Mouse (Mus musculus): Measurements from ENCODE around the gene Tbl1xr1.

The Tbl1xr1 gene

GRCm38 (mm10) chr3:22090431-22091265, 14.2 kb downstream of the Tbl1xr1 start:
- no peak for DNase-seq (ENCODE audit: low spot score)

DNA sequence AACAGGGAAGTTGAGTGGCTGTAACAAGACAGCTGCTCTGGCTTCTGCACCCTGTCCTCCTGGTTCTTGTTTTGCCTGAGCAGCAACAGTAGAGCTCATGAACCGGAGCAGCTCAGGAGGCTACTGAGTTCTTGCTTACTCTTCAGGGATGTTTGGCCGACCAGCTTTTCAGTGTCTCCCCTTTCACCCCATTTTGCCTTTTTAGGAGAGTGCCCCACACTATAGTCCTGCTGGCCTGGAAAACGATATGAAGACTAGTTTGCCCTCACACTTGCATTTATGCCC, 14.8 kb downstream of the Tbl1xr1 start:
- no peak for DNase-seq (ENCODE audit: low spot score)

DNA sequence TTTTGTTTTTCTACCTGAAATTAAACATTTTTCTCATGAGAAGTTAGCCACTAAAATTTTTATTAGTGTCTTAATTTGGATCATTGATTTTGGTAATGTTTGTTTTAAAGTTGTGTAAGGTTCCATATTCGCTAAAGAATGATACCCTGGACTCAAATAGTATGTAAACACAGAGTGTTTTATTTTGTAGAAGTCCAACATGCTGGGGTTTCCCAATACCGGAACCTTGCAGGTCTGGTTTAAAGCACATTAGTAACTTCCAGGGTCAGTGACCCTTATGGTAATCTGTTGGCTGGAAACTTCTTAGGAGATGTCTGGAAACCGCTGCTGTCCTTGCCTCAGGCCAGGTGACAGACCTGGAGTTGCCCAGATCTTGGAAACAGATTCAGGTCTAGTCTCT, 15.2 kb downstream of the Tbl1xr1 start:
- no peak for DNase-seq (ENCODE audit: low spot score)

- no peak for DNase-seq (ENCODE audit: low spot score)
Measured at GRCm38 (mm10) chr3:22092784-22093183, 16.3 kb downstream of the Tbl1xr1 start.

- DNase-seq (ENCODE audit: low spot score) = no peak
Measured at GRCm38 (mm10) chr3:22103986-22104515, 27.6 kb downstream of the Tbl1xr1 start.

DNA sequence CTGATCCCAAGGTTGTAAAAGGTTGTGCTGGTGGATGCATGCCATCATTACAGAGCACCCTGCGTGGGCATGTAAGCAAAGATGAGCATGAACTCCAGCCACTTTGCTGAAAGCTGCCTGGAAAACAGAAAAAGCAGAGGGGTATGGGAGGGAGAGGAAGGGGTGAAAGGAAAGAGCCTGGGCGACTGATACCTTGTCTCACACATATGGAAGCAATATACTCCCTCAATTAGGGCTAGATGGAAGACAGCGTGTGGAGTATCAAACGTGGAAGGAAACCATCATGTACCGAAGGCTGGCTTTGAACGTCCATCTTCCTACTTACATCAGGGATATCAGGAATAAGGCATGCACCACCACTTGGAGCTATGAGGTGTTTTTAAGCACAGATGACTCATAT, 29.0 kb downstream of the Tbl1xr1 start:
- DNase-seq (ENCODE audit: low spot score) = no peak

- DNase-seq (ENCODE audit: low spot score) = no peak
Measured at GRCm38 (mm10) chr3:22108013-22108412, 31.6 kb downstream of the Tbl1xr1 start.

DNA sequence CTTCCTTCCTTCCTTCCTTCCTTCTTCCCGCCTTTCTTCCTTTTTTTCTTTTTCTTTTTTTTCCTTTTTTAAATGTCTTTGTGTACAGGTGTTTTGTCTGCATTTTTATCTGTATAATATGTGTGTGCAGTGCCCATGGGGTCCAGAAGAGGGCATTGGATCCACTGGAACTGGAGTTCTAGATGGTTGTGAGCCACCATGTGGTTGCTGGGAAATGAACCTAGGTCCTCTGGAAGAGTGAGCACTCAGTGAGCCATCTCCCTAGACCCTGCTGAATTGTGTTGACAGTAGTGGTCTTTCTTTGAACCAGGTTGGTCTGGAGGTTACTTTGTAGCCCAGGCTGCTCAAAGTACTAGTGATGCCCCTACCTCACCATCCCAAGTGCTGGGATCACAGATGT, 33.2 kb downstream of the Tbl1xr1 start:
- DNase-seq (ENCODE audit: low spot score) = no peak

DNA sequence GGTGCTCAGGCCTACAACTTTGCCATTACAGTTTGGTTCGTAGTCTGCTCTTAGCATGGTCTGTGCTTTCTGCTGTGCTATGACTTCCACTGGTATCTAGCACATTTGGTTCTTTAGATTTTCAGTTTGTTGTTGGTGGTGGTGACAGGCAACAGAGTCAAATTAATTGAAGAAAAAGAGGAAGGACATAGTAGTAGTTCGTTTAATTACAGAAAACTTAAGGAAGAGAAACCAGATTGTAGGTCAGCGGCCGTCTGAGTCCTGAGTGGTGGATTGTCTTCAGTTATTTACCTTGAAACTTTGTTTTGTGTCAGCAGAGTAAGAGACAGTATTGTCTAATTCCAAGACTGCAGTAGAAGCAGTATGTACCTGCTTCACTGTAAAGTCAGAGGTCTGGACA, 37.3 kb downstream of the Tbl1xr1 start:
- DNase-seq (ENCODE audit: low spot score) = no peak

DNA sequence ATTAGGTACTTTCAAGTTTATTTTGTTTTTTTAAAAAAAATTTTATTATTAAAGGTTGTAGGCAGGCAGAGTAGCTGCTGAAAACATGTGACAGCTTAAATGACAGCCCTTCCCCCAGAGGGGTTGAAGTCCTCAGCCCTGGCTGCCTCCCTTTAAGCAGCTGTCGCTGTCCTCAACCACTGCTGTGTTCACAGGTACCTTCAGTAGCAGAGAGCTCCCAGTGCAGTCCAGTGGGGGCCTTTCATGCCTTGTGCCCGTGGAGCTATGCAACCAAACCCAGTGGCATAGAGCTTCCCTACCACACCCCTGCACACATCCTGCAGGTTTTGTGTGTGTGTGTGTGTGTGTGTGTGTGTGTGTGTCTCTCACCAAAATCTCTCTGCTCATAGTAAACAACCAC, 38.8 kb downstream of the Tbl1xr1 start:
- DNase-seq (ENCODE audit: low spot score) = no peak

GRCm38 (mm10) chr3:22115678-22116077, 39.2 kb downstream of the Tbl1xr1 start:
- DNase-seq (ENCODE audit: low spot score) = no peak

- no peak for DNase-seq (ENCODE audit: low spot score)
Measured at GRCm38 (mm10) chr3:22116188-22116587, 39.7 kb downstream of the Tbl1xr1 start.

DNA sequence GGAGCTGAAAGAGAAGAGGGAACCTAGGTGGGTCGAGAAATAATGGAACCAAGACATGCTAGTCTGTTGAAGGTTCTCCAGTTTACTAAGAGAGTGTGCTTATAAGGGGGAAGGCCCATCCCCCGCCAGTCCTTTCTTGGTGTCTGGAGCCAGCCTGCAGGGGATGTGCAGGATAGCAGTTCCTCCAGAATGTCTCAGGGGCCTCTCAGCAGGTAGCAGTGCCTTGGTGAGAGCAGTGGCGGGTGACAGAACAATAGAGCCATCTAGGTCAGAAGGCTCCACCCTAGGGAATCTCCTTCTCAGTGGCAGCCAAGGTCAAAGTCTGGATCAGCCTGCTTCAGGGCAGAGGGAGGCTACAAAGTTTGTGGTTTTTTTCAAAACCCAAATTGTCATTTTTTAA, 45.3 kb downstream of the Tbl1xr1 start:
- DNase-seq (ENCODE audit: low spot score) = no peak

GRCm38 (mm10) chr3:22123145-22123544, 46.7 kb downstream of the Tbl1xr1 start:
- no peak for DNase-seq (ENCODE audit: low spot score)

DNA sequence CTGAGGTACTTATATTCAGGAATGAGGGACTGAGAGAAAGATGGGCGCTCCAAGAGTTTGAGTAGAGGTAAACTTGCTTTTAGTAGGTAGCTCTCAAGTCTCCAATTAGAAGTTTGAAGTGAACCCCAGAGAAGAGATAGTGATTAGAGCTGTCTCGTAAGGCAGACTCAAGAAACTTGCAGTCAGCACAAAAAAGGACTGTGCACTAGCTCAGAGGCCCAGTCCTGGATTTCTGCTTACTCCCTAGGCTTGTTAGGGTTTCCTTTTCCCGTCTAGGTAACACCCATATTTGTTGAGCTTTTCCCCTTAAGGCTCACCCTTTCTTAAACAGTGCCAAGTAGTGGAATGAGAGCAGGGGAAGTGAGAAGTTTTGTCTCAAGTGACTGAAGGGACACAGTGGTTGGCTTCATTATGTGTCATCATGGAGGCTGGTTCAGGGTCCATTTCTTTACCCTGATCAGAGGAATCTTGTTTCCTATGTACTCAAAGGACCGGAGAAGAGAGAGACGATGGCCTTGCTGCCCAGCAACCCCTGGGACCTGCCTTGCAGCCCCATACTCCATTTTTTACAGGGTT, 49.9 kb downstream of the Tbl1xr1 start:
- DNase-seq (ENCODE audit: low spot score) = no peak

- DNase-seq (ENCODE audit: low spot score) = no peak
Measured at GRCm38 (mm10) chr3:22131277-22131676, 54.8 kb downstream of the Tbl1xr1 start.

DNA sequence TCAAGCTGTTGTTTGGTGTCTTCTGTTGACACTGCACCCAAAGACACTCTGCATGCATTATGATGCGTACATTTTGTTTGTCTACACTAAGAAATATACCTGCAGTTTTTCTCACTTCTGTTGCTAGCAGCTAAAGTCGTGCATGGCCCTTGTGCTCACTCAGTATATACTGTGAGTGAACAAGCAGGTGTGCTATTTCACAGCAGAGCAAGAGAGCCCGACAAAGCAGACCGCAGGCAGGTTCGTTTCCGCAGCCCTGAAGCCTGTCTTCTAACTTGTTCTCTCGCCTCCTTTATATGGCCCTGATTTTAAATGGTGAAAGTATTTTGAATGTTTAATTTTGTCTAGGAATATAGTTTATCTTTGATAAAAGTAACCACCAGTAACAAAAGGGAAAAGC, 57.2 kb downstream of the Tbl1xr1 start:
- no peak for DNase-seq (ENCODE audit: low spot score)

DNA sequence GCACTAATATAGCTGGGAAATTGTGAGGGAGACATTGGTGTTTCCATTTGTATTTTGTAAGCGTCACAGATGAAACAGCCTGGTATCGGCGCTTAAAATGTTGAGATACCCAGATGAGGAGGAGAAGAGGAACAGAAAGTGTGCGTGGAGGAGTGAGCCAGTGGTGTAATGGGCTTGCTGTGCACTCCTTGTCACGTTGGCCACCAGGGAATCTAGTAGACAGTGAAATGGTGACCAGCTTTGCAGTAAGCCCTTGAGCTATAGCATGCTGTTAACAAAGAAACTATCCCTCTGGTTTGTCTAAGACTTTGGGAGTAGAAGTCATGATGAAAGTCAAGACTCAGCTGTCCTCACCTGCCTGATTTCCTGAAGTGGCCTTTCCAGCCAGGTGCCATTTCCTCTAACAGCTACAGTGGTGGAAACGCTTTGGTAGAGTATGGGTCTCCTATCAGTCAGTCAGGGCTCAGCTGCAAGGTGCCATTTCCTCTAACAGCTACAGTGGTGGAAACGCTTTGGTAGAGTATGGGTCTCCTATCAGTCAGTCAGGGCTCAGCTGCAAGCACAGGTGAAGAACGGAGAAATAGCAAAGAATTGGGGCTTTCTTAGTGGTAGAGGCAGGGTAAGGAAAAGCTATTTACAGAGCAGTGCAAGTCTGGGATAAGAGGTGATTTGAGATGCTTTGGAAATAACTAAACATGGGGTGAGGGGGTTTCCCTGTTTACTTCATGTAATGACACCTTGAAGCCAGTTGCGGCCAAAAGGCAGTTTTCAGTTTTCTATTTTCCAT, 61.5 kb downstream of the Tbl1xr1 start:
- DNase-seq (ENCODE audit: low spot score) = no peak

GRCm38 (mm10) chr3:22138580-22139099, 62.2 kb downstream of the Tbl1xr1 start:
- no peak for DNase-seq (ENCODE audit: low spot score)

DNA sequence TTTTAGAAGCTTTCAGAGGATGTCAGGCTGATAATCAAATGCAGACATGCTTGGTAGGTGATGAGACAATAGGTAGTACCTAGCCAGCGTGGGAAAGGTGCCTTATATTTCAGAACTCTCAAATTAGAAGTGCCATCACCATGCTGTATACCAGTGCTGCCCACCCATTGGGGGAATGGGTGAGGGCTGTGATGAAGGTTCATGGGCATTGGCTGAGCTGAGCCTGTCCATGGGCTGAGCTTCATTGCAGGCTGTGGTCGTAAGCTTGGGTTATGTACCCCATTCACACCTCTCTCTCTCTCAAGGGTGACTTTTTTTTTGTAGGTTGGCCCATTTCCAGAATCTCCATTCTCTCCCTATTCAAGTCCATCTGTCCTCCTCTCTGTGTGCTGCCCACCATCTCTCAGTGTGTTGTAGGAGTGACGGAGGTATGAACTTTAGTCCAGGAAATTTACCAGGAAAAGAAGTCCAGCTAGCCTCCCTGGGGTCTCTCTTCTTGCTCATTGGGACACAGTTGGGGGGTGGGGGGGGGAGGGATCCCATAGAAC, 63.7 kb downstream of the Tbl1xr1 start:
- DNase-seq (ENCODE audit: low spot score) = no peak

DNA sequence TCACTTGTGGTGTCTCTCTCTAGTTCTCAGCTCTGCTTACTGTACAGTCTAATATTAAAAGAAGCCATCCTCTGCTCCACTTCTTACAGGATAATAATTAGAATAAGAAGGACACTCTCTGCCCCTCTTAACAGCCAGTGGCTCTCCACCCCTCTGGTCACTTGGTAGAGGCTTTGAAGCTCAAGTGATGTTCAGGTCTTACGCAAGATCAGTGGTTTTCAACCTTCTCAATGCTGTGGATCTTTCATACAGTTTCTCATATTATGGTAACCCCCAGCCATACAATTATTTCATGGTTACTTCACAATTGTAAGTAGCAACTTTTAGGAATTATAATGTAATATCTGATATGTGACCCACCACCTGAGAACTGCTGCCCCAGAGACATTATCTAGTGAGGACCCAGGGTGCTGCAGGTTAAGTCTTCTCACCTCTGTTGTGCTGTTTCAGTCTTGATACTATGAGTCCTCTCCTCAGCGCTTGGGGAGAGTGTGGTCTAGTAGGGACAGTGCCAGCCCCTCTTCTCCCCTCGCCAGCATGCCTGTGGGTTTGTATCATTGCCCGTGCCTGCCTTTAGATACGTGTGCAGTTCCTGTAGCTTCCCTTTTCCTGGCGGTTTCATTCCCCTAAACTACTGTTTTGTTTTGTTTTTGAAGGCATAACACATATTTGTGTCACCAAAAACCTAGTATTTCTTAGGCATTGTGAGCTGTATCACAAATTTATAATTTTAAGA, 65.7 kb downstream of the Tbl1xr1 start:
- no peak for DNase-seq (ENCODE audit: low spot score)

Measured in layer of hippocampus, adult 11-12 months (tissue).